Mouse (Mus musculus) cerebellum, adult 9-11 months (tissue): ENCODE measurements around the gene Ola1.
A peak's percentile ranks its signal among the peaks of the same experiment; 100 is the strongest.

Experiments used
- DNase-seq: peaks from one replicate; pipeline ENCODE4 v3.0.0; 2022

The Ola1 gene

GRCm38 (mm10) chr2:73218913-73219312, at the start of gene Ola1:
Ola1 (minus strand) TSS chr2:73218924.
- DNase-seq: no peak

- no peak for DNase-seq
Measured at GRCm38 (mm10) chr2:73268281-73268680, 49.6 kb upstream of the Ola1 start.

GRCm38 (mm10) chr2:73267818-73268217, 49.1 kb upstream of the Ola1 start:
- no peak for DNase-seq

GRCm38 (mm10) chr2:73267231-73267630, 48.5 kb upstream of the Ola1 start:
- DNase-seq: no peak

- no peak for DNase-seq
Measured at GRCm38 (mm10) chr2:73266623-73267022, 47.9 kb upstream of the Ola1 start.

GRCm38 (mm10) chr2:73266011-73266410, 47.3 kb upstream of the Ola1 start:
- no peak for DNase-seq

GRCm38 (mm10) chr2:73264611-73265195, 46.0 kb upstream of the Ola1 start:
- DNase-seq: no peak

- DNase-seq: no peak
Measured at GRCm38 (mm10) chr2:73263794-73264610, 45.3 kb upstream of the Ola1 start.

GRCm38 (mm10) chr2:73263172-73263765, 44.5 kb upstream of the Ola1 start:
- no peak for DNase-seq

GRCm38 (mm10) chr2:73248701-73249100, 30.0 kb upstream of the Ola1 start:
- no peak for DNase-seq

GRCm38 (mm10) chr2:73241299-73241698, 22.6 kb upstream of the Ola1 start:
- no peak for DNase-seq

- no peak for DNase-seq
Measured at GRCm38 (mm10) chr2:73231081-73231480, 12.4 kb upstream of the Ola1 start.

GRCm38 (mm10) chr2:73213871-73214659, 4.7 kb downstream of the Ola1 start:
- peak; percentile 94 for DNase-seq

- DNase-seq: no peak
Measured at GRCm38 (mm10) chr2:73213539-73213870, 5.2 kb downstream of the Ola1 start.

- no peak for DNase-seq
Measured at GRCm38 (mm10) chr2:73204328-73204727, 14.4 kb downstream of the Ola1 start.

- no peak for DNase-seq
Measured at GRCm38 (mm10) chr2:73188488-73188887, 30.2 kb downstream of the Ola1 start.

GRCm38 (mm10) chr2:73185185-73185584, 33.5 kb downstream of the Ola1 start:
- DNase-seq: no peak

GRCm38 (mm10) chr2:73169496-73169895, 49.2 kb downstream of the Ola1 start:
- no peak for DNase-seq

- DNase-seq: peak; percentile 14
Measured at GRCm38 (mm10) chr2:73167126-73167525, 51.6 kb downstream of the Ola1 start.

GRCm38 (mm10) chr2:73164666-73165065, 54.1 kb downstream of the Ola1 start:
- no peak for DNase-seq

- DNase-seq: no peak
Measured at GRCm38 (mm10) chr2:73160772-73161171, 58.0 kb downstream of the Ola1 start.

- DNase-seq: no peak
Measured at GRCm38 (mm10) chr2:73157202-73157601, 61.5 kb downstream of the Ola1 start.

GRCm38 (mm10) chr2:73150526-73150925, 68.2 kb downstream of the Ola1 start:
- DNase-seq: no peak
